Mouse (Mus musculus): ENCODE data around the gene Reps2. TPM values are rescaled to one million over a fixed set of nuclear protein-coding genes. Genes with fewer than 3 reads are reported as not detected.
A peak's percentile ranks its signal among the peaks of the same experiment; 100 is the strongest.

The Reps2 gene
- total and polyA plus RNA-seq, 3 experiments, result 2.2 to 2.8 TPM; not detected in 1

- no peak for TF ChIP-seq ZC3H11A (IDR thresholded peaks at IDR 0.05; ENCODE audit: low read depth, low read length)
- TF ChIP-seq MYC (IDR thresholded peaks at IDR 0.05; ENCODE audit: low read depth, low read length), result no peak
- TF ChIP-seq ZMIZ1 (IDR thresholded peaks at IDR 0.05; ENCODE audit: low read depth, low read length), result no peak
Measured at GRCm38 (mm10) chrX:162679506-162679905, 36.1 kb upstream of the Reps2 start (continued).

- Histone ChIP-seq H3K9ac (ENCODE audit: control insufficient read depth, low read depth, low read length, poor library complexity, severe bottlenecking) (no peak overlapping the region), H3K27me3 (ENCODE audit: control insufficient read depth in 1 of 2, insufficient read depth in 2 of 2, low read length in 2 of 2) (no peaks in the 10 kb centered on the region), H3K4me1 (ENCODE audit: control insufficient read depth in 1 of 2, insufficient read depth in 2 of 2, low read length in 2 of 2) (peaks cover 7 to 19% of the 10 kb centered on the region in 2 experiments), H3K36me3 (ENCODE audit: control insufficient read depth in 1 of 2, insufficient read depth in 2 of 2, low read length in 2 of 2) (peaks cover 0 to 17% of the 10 kb centered on the region in 2 experiments; a peak in 2 of 4 replicates), H3K27ac (ENCODE audit: control insufficient read depth, low read depth, low read length) (peak overlapping the region; percentile 5), H3K9me3 (replicated peaks; ENCODE audit: insufficient read depth, low read length) (no peaks in the 10 kb centered on the region), H3K79me2 (ENCODE audit: control insufficient read depth, insufficient read depth, low read length, poor library complexity) (no peaks in the 10 kb centered on the region), H3K4me3 (ENCODE audit: control insufficient read depth in 1 of 2, insufficient read depth in 1 of 2, low read depth in 2 of 2, low read length in 2 of 2) (no peak overlapping the region)
- peak; percentile 85 for DNase-seq (ENCODE audit: low read depth, low spot score)
- TF ChIP-seq GABPA (IDR thresholded peaks at IDR 0.05; ENCODE audit: low read depth, low read length), result no peak
- no peak for TF ChIP-seq MAX (IDR thresholded peaks at IDR 0.05; ENCODE audit: low read length)
- TF ChIP-seq SMC3 (IDR thresholded peaks at IDR 0.05; ENCODE audit: low read depth, low read length), result peak; percentile 16; the same call in 1 of the 2 replicates
- TF ChIP-seq JUND (IDR thresholded peaks at IDR 0.05; ENCODE audit: low read depth, low read length), result peak; percentile 98
- TF ChIP-seq KAT2A (conservative IDR thresholded peaks at IDR 0.05; ENCODE audit: low read depth, low read length), result no peak
- TF ChIP-seq MAZ (IDR thresholded peaks at IDR 0.05; ENCODE audit: low read depth, low read length), result peak; percentile 86
- no peak for TF ChIP-seq POLR2AphosphoS2 (IDR thresholded peaks at IDR 0.05; ENCODE audit: low read length)
- TF ChIP-seq RCOR1 (IDR thresholded peaks at IDR 0.05; ENCODE audit: low read depth, low read length), result peak; percentile 83; the same call in 1 of the 2 replicates
- peak; percentile 45; the same call in 1 of the 2 replicates for TF ChIP-seq BHLHE40 (IDR thresholded peaks at IDR 0.05; ENCODE audit: borderline replicate concordance, low read depth, low read length)
- peak; percentile 58; the same call in 1 of the 2 replicates for TF ChIP-seq MYB (IDR thresholded peaks at IDR 0.05; ENCODE audit: low read depth, low read length)
- no peak for TF ChIP-seq CHD1 (IDR thresholded peaks at IDR 0.05; ENCODE audit: low read depth, low read length)
- peak; percentile 86 to 95 for TF ChIP-seq EP300 (IDR thresholded peaks at IDR 0.05; ENCODE audit: low read depth in 1 of 2, low read length in 2 of 2)
- no peak for TF ChIP-seq POLR2A (IDR thresholded peaks at IDR 0.05; ENCODE audit: control insufficient read depth in 1 of 2, insufficient read depth in 1 of 2, low read depth in 1 of 2, low read length in 2 of 2, poor library complexity in 1 of 2)
- no peak for TF ChIP-seq USF2 (IDR thresholded peaks at IDR 0.05; ENCODE audit: borderline replicate concordance in 1 of 2, insufficient read depth in 1 of 2, low read depth in 1 of 2, low read length in 2 of 2)
- no peak for TF ChIP-seq TBP (IDR thresholded peaks at IDR 0.05; ENCODE audit: low read depth, low read length)
- no peak for TF ChIP-seq USF1 (IDR thresholded peaks at IDR 0.05; ENCODE audit: low read depth, low read length)
- peak; percentile 41; the same call in 1 of the 2 replicates for TF ChIP-seq HCFC1 (IDR thresholded peaks at IDR 0.05; ENCODE audit: low read depth, low read length)
- TF ChIP-seq E2F4 (IDR thresholded peaks at IDR 0.05; ENCODE audit: borderline replicate concordance, low read depth, low read length), result no peak
- no peak for TF ChIP-seq POLR2AphosphoS5 (IDR thresholded peaks at IDR 0.05; ENCODE audit: borderline replicate concordance, low read depth, low read length)
- peak; percentile 85 for TF ChIP-seq TAL1 (IDR thresholded peaks at IDR 0.05; ENCODE audit: low read length)
- TF ChIP-seq RAD21 (IDR thresholded peaks at IDR 0.05; ENCODE audit: low read depth, low read length), result no peak
- peak; percentile 18; the same call in 1 of the 2 replicates for TF ChIP-seq MYC (IDR thresholded peaks at IDR 0.05; ENCODE audit: low read depth, low read length)
- TF ChIP-seq CHD2 (IDR thresholded peaks at IDR 0.05; ENCODE audit: low read length), result no peak
- TF ChIP-seq GATA1 (IDR thresholded peaks at IDR 0.05; ENCODE audit: low read depth, low read length), result peak; percentile 92
- 0 out of 2 replicates have a peak, but pooled peaks have one; percentile 71 for TF ChIP-seq MEF2A (IDR thresholded peaks at IDR 0.05; ENCODE audit: extremely low read depth, insufficient replicate concordance, low read depth, low read length, poor library complexity, severe bottlenecking)
- TF ChIP-seq CTCF (IDR thresholded peaks at IDR 0.05 in 2 of 3, conservative IDR thresholded peaks at IDR 0.05 in 1 of 3; ENCODE audit: control insufficient read depth in 1 of 3, insufficient read depth in 1 of 3, low read depth in 2 of 3, low read length in 3 of 3, poor library complexity in 1 of 3, severe bottlenecking in 1 of 3), result no peak
- peak; percentile 53 for TF ChIP-seq SIN3A (IDR thresholded peaks at IDR 0.05; ENCODE audit: low read length)
- peak; percentile 51; the same call in 1 of the 2 replicates for TF ChIP-seq MAFK (IDR thresholded peaks at IDR 0.05; ENCODE audit: borderline replicate concordance, low read depth, low read length)
- no peak for TF ChIP-seq UBTF (IDR thresholded peaks at IDR 0.05; ENCODE audit: borderline replicate concordance, insufficient read depth, low read depth, low read length)
- TF ChIP-seq ELF1 (IDR thresholded peaks at IDR 0.05; ENCODE audit: low read depth, low read length), result no peak; the same call in 1 of the 2 replicates
- no peak for TF ChIP-seq ZC3H11A (IDR thresholded peaks at IDR 0.05; ENCODE audit: low read depth, low read length)
- TF ChIP-seq ZKSCAN1 (IDR thresholded peaks at IDR 0.05; ENCODE audit: low read depth, low read length), result no peak
- TF ChIP-seq TCF12 (IDR thresholded peaks at IDR 0.05; ENCODE audit: low read depth, low read length), result peak; percentile 97
- TF ChIP-seq ZMIZ1 (IDR thresholded peaks at IDR 0.05; ENCODE audit: low read depth, low read length), result no peak
- no peak for TF ChIP-seq MXI1 (IDR thresholded peaks at IDR 0.05; ENCODE audit: low read depth, low read length)
Measured at GRCm38 (mm10) chrX:162678820-162679219, 35.4 kb upstream of the Reps2 start.
